Mouse (Mus musculus) lung, adult 2 months (tissue): Measurements from ENCODE around the gene Fxyd3. TPM values are rescaled to one million over a fixed set of nuclear protein-coding genes. Genes with fewer than 3 reads are reported as not detected.
A peak's percentile ranks its signal among the peaks of the same experiment; 100 is the strongest.

ENCODE experiments used
- DNase-seq: peaks from one replicate; pipeline ENCODE4 v3.0.0; 2022
- H3K4me1 ChIP-seq: fragments of 200-500 bp; 2 replicates; pipeline ENCODE4 v1.6.1; 2011; ENCODE audit warnings: low read length; ENCODE audit not compliant: control insufficient read depth, insufficient read depth
- H3K4me3 ChIP-seq: fragments of 200-500 bp; replicated peaks from 2 replicates; pipeline ENCODE3; 2011; ENCODE audit warnings: low read depth, mild to moderate bottlenecking, control low read depth, low read length; ENCODE audit errors: extremely low read depth
- CTCF ChIP-seq: fragments of 200-500 bp; IDR thresholded peaks from 2 replicates; pipeline ENCODE4 v1.5.1; 2011; ENCODE audit warnings: mild to moderate bottlenecking, low read length, control low read depth; ENCODE audit not compliant: insufficient read depth
- POLR2A ChIP-seq: fragments of 200-500 bp; IDR thresholded peaks from 2 replicates; pipeline ENCODE4 v1.6.1; 2011; ENCODE audit warnings: low read depth, mild to moderate bottlenecking, control low read depth, low read length, borderline replicate concordance; ENCODE audit errors: extremely low read depth
- WGBS: fragments of 180-500 bp; shearing (Covaris S2); methylation state at CpG from one replicate; pipeline ENCODE4 v1.1.7; 2018; 5-methylcytosine and 5-hydroxymethylcytosine counted together
- polyA plus RNA-seq: library from polyadenylated mRNA; depleted of rRNA; stranded (reverse); fragments of >200 nt; gene quantifications from 2 replicates; pipeline ENCODE4 v1.2.3, GENCODE M21; 2012

The Fxyd3 gene
- polyA plus RNA-seq, 1 experiment = 43.2 TPM

- Histone ChIP-seq H3K4me3 (no peak overlapping the region), H3K4me1 (peaks cover 2% of the 10 kb centered on the region; the same call in 1 of the 2 replicates)
- 33% methylated on average over 2 of the region's 2 CpGs for WGBS
- no peak for DNase-seq
- TF ChIP-seq CTCF = no peak
- no peak for TF ChIP-seq POLR2A
These were observed 10.8 kb upstream of the Fxyd3 start for GRCm38 (mm10) chr7:31087262-31087661.

GRCm38 (mm10) chr7:31086175-31086755 is 9.8 kb upstream of the Fxyd3 start:
- 86% methylated on average over 9 of the region's 9 CpGs for WGBS
- Histone ChIP-seq H3K4me3 (no peak overlapping the region), H3K4me1 (peaks cover 2% of the 10 kb centered on the region; the same call in 1 of the 2 replicates)
- TF ChIP-seq CTCF (no peak), POLR2A (no peak)
- DNase-seq = no peak

- 16% methylated on average over 3 of the region's 3 CpGs for WGBS
- DNase-seq = peak; percentile 24
- no peak overlapping the region for H3K4me3 ChIP-seq
- H3K4me1 ChIP-seq = peaks cover 2% of the 10 kb centered on the region; the same call in 1 of the 2 replicates
- TF ChIP-seq POLR2A = no peak
- TF ChIP-seq CTCF = no peak
These were observed 8.7 kb upstream of the Fxyd3 start for GRCm38 (mm10) chr7:31085171-31085570.

- Histone ChIP-seq H3K4me3 (no peak overlapping the region), H3K4me1 (peaks cover 2% of the 10 kb centered on the region; the same call in 1 of the 2 replicates)
- no peak for DNase-seq
- TF ChIP-seq CTCF (no peak), POLR2A (no peak)
- 58% methylated on average over 9 of the region's 9 CpGs for WGBS
These were observed 7.6 kb upstream of the Fxyd3 start for GRCm38 (mm10) chr7:31084140-31084539.

GRCm38 (mm10) chr7:31082831-31083588 is 6.5 kb upstream of the Fxyd3 start:
- DNase-seq = no peak
- peaks cover 2% of the 10 kb centered on the region; the same call in 1 of the 2 replicates for H3K4me1 ChIP-seq
- TF ChIP-seq CTCF = no peak
- TF ChIP-seq POLR2A = no peak
- WGBS = 67% methylated on average over 14 of the region's 14 CpGs
- no peak overlapping the region for H3K4me3 ChIP-seq

- TF ChIP-seq POLR2A = no peak
- no peak for TF ChIP-seq CTCF
- peaks cover 2% of the 10 kb centered on the region; the same call in 1 of the 2 replicates for H3K4me1 ChIP-seq
- no peak overlapping the region for H3K4me3 ChIP-seq
- no peak for DNase-seq
These were observed 5.6 kb upstream of the Fxyd3 start for GRCm38 (mm10) chr7:31082106-31082505.

- no peak for DNase-seq
- no peak overlapping the region for H3K4me3 ChIP-seq
- TF ChIP-seq CTCF (no peak), POLR2A (no peak)
- WGBS = 35% methylated on average over 1 of the region's 1 CpGs
- H3K4me1 ChIP-seq = peaks cover 2% of the 10 kb centered on the region; the same call in 1 of the 2 replicates
These were observed 4.6 kb upstream of the Fxyd3 start for GRCm38 (mm10) chr7:31081106-31081505.

- DNase-seq = no peak
- no peak overlapping the region for H3K4me3 ChIP-seq
- no peak for TF ChIP-seq CTCF
- no peak for TF ChIP-seq POLR2A
- WGBS = 71% methylated on average over 3 of the region's 3 CpGs
- H3K4me1 ChIP-seq = peaks cover 2% of the 10 kb centered on the region; the same call in 1 of the 2 replicates
These were observed 4.1 kb upstream of the Fxyd3 start for GRCm38 (mm10) chr7:31080611-31081010.

GRCm38 (mm10) chr7:31079670-31080069 is 3.2 kb upstream of the Fxyd3 start:
- Histone ChIP-seq H3K4me1 (no peaks in the 10 kb centered on the region), H3K4me3 (no peak overlapping the region)
- DNase-seq = no peak
- WGBS = 84% methylated on average over 8 of the region's 8 CpGs
- TF ChIP-seq POLR2A = no peak
- TF ChIP-seq CTCF = no peak

GRCm38 (mm10) chr7:31077885-31078445 is 1.5 kb upstream of the Fxyd3 start:
- no peak for DNase-seq
- 32% methylated on average over 5 of the region's 5 CpGs for WGBS
- TF ChIP-seq CTCF (peak; percentile 25; the same call in 1 of the 2 replicates), POLR2A (no peak)
- no peaks in the 10 kb centered on the region for H3K4me1 ChIP-seq
- H3K4me3 ChIP-seq = no peak overlapping the region
